Mouse (Mus musculus): ENCODE measurements around the gene Echs1. TPM values are rescaled to one million over a fixed set of nuclear protein-coding genes. Genes with fewer than 3 reads are reported as not detected.

The Echs1 gene
- total RNA-seq, 2 experiments from 2014 or later = 120 to 132 TPM

- no peak for DNase-seq
These were observed 54.5 kb downstream of the Echs1 start for GRCm38 (mm10) chr7:140061832-140062130.

- DNase-seq = no peak
These were observed 55.1 kb downstream of the Echs1 start for GRCm38 (mm10) chr7:140060936-140061831.

GRCm38 (mm10) chr7:140059601-140060000 lies 56.7 kb downstream of the Echs1 start:
- no peak for DNase-seq

- DNase-seq = no peak
These were observed 57.7 kb downstream of the Echs1 start for GRCm38 (mm10) chr7:140058528-140058927.

GRCm38 (mm10) chr7:140057413-140058407 lies 58.6 kb downstream of the Echs1 start:
- DNase-seq = no peak

Other genes with a start within 250 kb of the Echs1 start
- not detected for gene Kndc1, start 221.8 kb downstream of the Echs1 start, total RNA-seq (2021)
- gene Utf1, start 172.7 kb downstream of the Echs1 start, total RNA-seq (2021) = not detected
- gene 6430531B16Rik, start 137.7 kb downstream of the Echs1 start, total RNA-seq (2021) = not detected
- gene Adam8, start 123.9 kb downstream of the Echs1 start, total RNA-seq (2021) = under 1 TPM; 0.29 to 0.36 TPM
- 1 to 10 TPM; 7.1 to 8.5 TPM for gene Zfp511, start 80.1 kb downstream of the Echs1 start, total RNA-seq (2021)
- gene Tubgcp2, start 79.8 kb downstream of the Echs1 start, total RNA-seq (2021) = 10 to 100 TPM; 16.4 TPM
- not detected for gene Msx3, start 67.4 kb downstream of the Echs1 start, total RNA-seq (2021)
- not detected for gene Caly, start 33.9 kb downstream of the Echs1 start, total RNA-seq (2021)
- gene Prap1, start 23.1 kb downstream of the Echs1 start, total RNA-seq (2021) = not detected
- 10 to 100 TPM; 41.6 to 47.5 TPM for gene Fuom, start 14.0 kb downstream of the Echs1 start, total RNA-seq (2021)
- gene Paox, start 677 bp downstream of the Echs1 start, total RNA-seq (2021) = 1 to 10 TPM; 4.2 to 4.8 TPM
- gene Mtg1, start 21.1 kb upstream of the Echs1 start, total RNA-seq (2021) = 10 to 100 TPM; 21.7 to 24.6 TPM
- under 1 TPM; 0.20 to 0.21 TPM for gene Sprn, start 38.4 kb upstream of the Echs1 start, total RNA-seq (2021)
- gene Olfr522, start 48.3 kb upstream of the Echs1 start, total RNA-seq (2021) = not detected
- gene Olfr523, start 56.7 kb upstream of the Echs1 start, total RNA-seq (2021) = not detected
- gene Olfr524, start 89.5 kb upstream of the Echs1 start, total RNA-seq (2021) = not detected
- gene Cd163l1, start 101.8 kb upstream of the Echs1 start, total RNA-seq (2021) = not detected
- gene 5830411N06Rik, start 130.8 kb upstream of the Echs1 start, total RNA-seq (2021) = not detected
- not detected for gene Olfr525, start 204.4 kb upstream of the Echs1 start, total RNA-seq (2021)
- gene Olfr527, start 217.5 kb upstream of the Echs1 start, total RNA-seq (2021) = not detected
- gene Olfr60, start 245.2 kb upstream of the Echs1 start, total RNA-seq (2021) = not detected

Measured in gastrocnemius, postnatal 25 days (tissue).